Mouse (Mus musculus): ENCODE data around the gene Gm44805. TPM values are rescaled to one million over a fixed set of nuclear protein-coding genes. Genes with fewer than 3 reads are reported as not detected.

Gene Gm44805
- polyA plus RNA-seq, 1 experiment from 2014 or later: not detected

DNA sequence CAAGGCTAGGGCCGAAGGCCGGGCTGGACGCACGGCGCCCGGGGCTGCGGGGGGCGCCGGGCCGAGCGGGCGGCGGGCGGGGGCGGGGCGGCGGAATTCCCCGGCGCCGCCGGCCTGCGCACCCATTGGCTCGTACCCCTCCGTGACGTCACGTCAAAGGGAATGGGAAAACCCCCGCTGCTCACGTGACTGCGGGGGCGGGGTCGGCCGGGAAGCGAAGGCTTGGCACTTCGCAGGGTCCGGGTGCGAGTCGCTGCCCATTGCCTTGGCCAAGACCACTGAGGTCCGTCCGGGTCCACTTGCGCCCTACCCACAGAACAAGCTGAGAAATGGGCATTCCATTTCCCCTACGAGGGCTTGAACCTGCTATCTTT, 51.9 kb downstream of the Gm44805 start, which contains the start of gene Relb:
Relb (minus strand) TSS at position 78 of the 374 bp plus-strand sequence.
- Histone ChIP-seq H3K4me3 (ENCODE audit: low read length) (peak within 1 kb of the TSS; percentile 79), H3K4me2 (ENCODE audit: low read depth, low read length) (peak within 1 kb of the TSS; percentile 91), H3K27ac (ENCODE audit: low read length) (peak within 1 kb of the TSS; percentile 93), H3K4me1 (ENCODE audit: control insufficient read depth, insufficient read depth, low read length) (peaks cover 8% of the 10 kb centered on the region), H3K9ac (ENCODE audit: low read depth, low read length) (peak within 1 kb of the TSS; percentile 72), H3K9me3 (ENCODE audit: control insufficient read depth, low read length) (no peaks in the 10 kb centered on the region), H3K36me3 (ENCODE audit: control insufficient read depth, insufficient read depth, low read length) (peaks cover 11% of the 10 kb centered on the region), H3K27me3 (replicated peaks; ENCODE audit: control insufficient read depth, insufficient read depth, low read length) (no peaks in the 10 kb centered on the region)
- under 1% methylated on average over 38 of the region's 41 CpGs for WGBS
- ATAC-seq: peak; percentile 57

DNA sequence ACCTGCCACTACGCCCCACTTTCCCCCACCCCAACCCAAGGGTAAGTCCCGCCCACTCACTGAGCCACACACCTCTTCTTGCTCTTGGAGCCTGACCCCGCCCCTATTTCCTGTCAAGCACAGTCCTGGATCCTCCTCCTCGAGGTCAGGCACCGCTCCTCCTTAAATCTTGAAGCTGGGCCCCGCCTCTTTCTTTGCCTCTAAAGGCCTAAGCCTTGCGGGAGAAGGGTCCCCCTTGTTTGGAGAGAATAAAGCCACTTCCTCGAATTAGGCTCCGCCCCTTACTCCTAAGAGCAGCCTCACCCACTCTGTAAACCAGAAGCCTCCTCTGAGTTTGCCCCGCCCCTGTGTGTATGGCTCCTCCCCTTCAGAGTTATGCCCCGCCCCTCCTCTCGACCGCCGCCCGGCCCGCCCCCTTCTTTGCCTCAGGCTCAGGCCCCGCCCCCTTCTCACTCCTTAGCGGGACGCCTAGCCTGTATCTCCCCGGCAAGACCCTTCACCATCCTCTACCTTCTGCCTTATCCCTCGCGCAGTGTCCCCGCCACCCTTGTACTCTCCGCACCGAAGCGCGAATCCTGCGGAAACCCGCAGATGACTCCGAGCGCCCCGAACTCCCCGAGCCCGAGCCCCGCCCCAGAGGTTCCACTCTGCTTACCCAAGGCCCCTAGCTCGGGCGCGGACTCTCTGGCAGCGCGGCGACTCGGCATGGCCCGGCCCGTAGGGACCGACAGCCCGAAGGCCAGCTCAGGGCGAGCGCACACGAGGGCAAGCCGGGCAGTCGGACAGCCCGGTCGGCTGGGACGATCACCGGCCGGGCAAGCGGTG, 52.5 kb downstream of the Gm44805 start:
- Histone ChIP-seq H3K36me3 (ENCODE audit: control insufficient read depth, insufficient read depth, low read length) (peaks cover 7% of the 10 kb centered on the region), H3K27ac (ENCODE audit: low read length) (peak overlapping the region; percentile 93), H3K4me3 (ENCODE audit: low read length) (peak overlapping the region; percentile 79), H3K4me1 (ENCODE audit: control insufficient read depth, insufficient read depth, low read length) (peaks cover 11% of the 10 kb centered on the region), H3K4me2 (ENCODE audit: low read depth, low read length) (peak overlapping the region; percentile 91), H3K9ac (ENCODE audit: low read depth, low read length) (peak overlapping the region; percentile 72), H3K9me3 (ENCODE audit: control insufficient read depth, low read length) (no peaks in the 10 kb centered on the region), H3K27me3 (replicated peaks; ENCODE audit: control insufficient read depth, insufficient read depth, low read length) (no peaks in the 10 kb centered on the region)
- ATAC-seq: peak; percentile 91
- WGBS: under 1% methylated on average over 57 of the region's 57 CpGs

DNA sequence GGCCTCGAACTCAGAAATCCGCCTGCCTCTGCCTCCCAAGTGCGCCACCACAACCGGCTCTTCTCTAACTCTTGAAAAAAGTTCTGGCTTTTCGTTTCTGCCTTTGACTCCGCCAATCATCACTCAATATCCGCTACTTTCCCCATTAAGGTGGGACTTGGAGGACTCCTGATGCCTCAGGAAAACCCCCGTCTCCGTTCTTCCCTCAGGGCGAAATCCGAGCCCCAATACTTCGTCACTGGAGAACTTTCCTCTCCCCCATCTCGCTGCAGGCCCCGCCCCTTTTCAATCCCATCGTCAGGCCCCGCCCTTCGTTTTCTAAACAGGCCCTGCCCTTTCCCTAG, 53.1 kb downstream of the Gm44805 start:
- Histone ChIP-seq H3K27me3 (replicated peaks; ENCODE audit: control insufficient read depth, insufficient read depth, low read length) (no peaks in the 10 kb centered on the region), H3K4me3 (ENCODE audit: low read length) (peak overlapping the region; percentile 79), H3K4me2 (ENCODE audit: low read depth, low read length) (peak overlapping the region; percentile 91), H3K9ac (ENCODE audit: low read depth, low read length) (peak overlapping the region; percentile 36), H3K36me3 (ENCODE audit: control insufficient read depth, insufficient read depth, low read length) (peaks cover 1% of the 10 kb centered on the region; the same call in 1 of the 2 replicates), H3K9me3 (ENCODE audit: control insufficient read depth, low read length) (no peaks in the 10 kb centered on the region), H3K27ac (ENCODE audit: low read length) (peak overlapping the region; percentile 55), H3K4me1 (ENCODE audit: control insufficient read depth, insufficient read depth, low read length) (peaks cover 15% of the 10 kb centered on the region)
- WGBS: 12% methylated on average over 17 of the region's 17 CpGs
- no peak for ATAC-seq

DNA sequence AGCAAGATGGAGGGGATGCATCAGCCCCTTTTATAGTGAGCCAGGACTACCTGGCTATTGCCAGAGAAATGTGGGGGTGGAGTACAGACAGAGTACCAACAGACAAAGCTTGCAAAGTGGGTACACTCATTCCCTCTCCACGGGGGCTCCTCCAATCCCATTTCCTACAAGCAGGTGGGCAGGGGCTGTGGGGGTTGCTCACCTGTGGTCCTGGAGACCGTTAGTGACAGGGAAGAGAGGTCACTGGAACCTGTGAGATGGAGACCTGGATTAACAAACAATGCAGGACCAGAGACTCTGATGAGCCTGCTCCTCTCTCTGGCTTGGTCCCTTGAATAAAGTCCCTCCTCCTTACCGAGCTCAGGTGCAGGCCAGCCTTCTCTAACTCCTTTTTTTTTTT, 53.5 kb downstream of the Gm44805 start:
- H3K4me2 ChIP-seq (ENCODE audit: low read depth, low read length): peak overlapping the region; percentile 91
- no peaks in the 10 kb centered on the region for H3K36me3 ChIP-seq (ENCODE audit: control insufficient read depth, insufficient read depth, low read length)
- peak overlapping the region; percentile 79 for H3K4me3 ChIP-seq (ENCODE audit: low read length)
- no peaks in the 10 kb centered on the region for H3K27me3 ChIP-seq (replicated peaks; ENCODE audit: control insufficient read depth, insufficient read depth, low read length)
- 66% methylated on average over 3 of the region's 3 CpGs for WGBS
- H3K9ac ChIP-seq (ENCODE audit: low read depth, low read length): peak overlapping the region; percentile 36; the same call in 1 of the 2 replicates
- peak overlapping the region; percentile 55; the same call in 1 of the 2 replicates for H3K27ac ChIP-seq (ENCODE audit: low read length)
- no peaks in the 10 kb centered on the region for H3K9me3 ChIP-seq (ENCODE audit: control insufficient read depth, low read length)
- ATAC-seq: no peak
- H3K4me1 ChIP-seq (ENCODE audit: control insufficient read depth, insufficient read depth, low read length): peaks cover 19% of the 10 kb centered on the region

DNA sequence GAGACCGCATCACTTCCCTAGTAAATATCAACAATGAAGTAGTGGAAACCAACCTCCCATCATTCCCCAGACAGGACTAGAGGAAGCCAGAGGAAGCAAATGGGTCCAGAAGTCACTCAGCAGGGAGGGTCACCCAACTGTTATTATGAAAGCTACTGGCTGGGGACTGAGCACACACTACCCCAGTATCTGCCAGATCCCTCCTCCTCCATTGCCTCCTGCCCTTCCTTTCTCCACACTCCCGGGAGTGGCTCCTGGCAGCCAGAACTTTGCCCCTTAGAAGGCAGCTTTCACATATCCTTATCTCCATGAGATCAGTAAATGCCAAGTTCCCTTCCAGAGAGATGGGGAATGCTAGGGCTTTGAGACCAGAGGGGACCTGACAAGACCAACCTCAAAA, 57.8 kb downstream of the Gm44805 start:
- 55% methylated on average over 2 of the region's 2 CpGs for WGBS
- Histone ChIP-seq H3K9me3 (ENCODE audit: control insufficient read depth, low read length) (no peaks in the 10 kb centered on the region), H3K4me1 (ENCODE audit: control insufficient read depth, insufficient read depth, low read length) (peaks cover 21% of the 10 kb centered on the region), H3K4me3 (ENCODE audit: low read length) (no peak overlapping the region), H3K27ac (ENCODE audit: low read length) (peak overlapping the region; percentile 75), H3K27me3 (replicated peaks; ENCODE audit: control insufficient read depth, insufficient read depth, low read length) (no peaks in the 10 kb centered on the region), H3K36me3 (ENCODE audit: control insufficient read depth, insufficient read depth, low read length) (no peaks in the 10 kb centered on the region; the same call in 1 of the 2 replicates), H3K4me2 (ENCODE audit: low read depth, low read length) (no peak overlapping the region; the same call in 1 of the 2 replicates), H3K9ac (ENCODE audit: low read depth, low read length) (no peak overlapping the region)
- ATAC-seq: peak; percentile 67

DNA sequence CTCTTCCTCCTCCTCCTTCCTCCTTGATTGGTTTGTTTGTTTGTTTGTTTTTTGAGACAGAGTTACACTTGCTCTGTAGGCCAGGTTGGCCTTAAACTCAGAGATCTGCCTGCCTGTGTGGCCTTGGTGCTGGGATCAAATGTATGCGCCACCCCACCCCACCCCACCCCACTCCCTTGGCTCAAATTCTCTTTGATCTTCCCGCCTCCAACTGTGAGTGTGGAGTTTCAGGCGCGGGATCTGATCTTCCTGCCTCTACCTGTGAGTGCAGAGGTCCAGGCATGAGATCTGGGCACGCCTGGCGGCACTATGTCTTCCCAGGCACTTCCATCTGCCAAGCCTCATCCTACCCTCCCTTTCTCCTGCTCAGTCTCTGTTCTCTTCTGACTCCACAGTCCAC, 59.0 kb downstream of the Gm44805 start:
- H3K9me3 ChIP-seq (ENCODE audit: control insufficient read depth, low read length): no peaks in the 10 kb centered on the region
- no peak overlapping the region for H3K9ac ChIP-seq (ENCODE audit: low read depth, low read length)
- no peak overlapping the region for H3K4me3 ChIP-seq (ENCODE audit: low read length)
- H3K27ac ChIP-seq (ENCODE audit: low read length): no peak overlapping the region; the same call in 1 of the 2 replicates
- no peaks in the 10 kb centered on the region for H3K27me3 ChIP-seq (replicated peaks; ENCODE audit: control insufficient read depth, insufficient read depth, low read length)
- ATAC-seq: 0 out of 2 replicates have a peak, but pooled peaks have one; percentile 8
- H3K4me1 ChIP-seq (ENCODE audit: control insufficient read depth, insufficient read depth, low read length): peaks cover 18% of the 10 kb centered on the region
- no peak overlapping the region for H3K4me2 ChIP-seq (ENCODE audit: low read depth, low read length)
- no peaks in the 10 kb centered on the region; the same call in 1 of the 2 replicates for H3K36me3 ChIP-seq (ENCODE audit: control insufficient read depth, insufficient read depth, low read length)
- WGBS: 26% methylated on average over 6 of the region's 6 CpGs

Other genes starting within 250 kb of the Gm44805 start
- 3.7 and 4.4 TPM in 2 replicates for gene Mark4, start 222.6 kb downstream of the Gm44805 start, polyA plus RNA-seq (2015; fragmentation: Nextera tagmentation; extraction: Ambion mirVana)
- gene Exoc3l2, start 218.1 kb downstream of the Gm44805 start, polyA plus RNA-seq (2015; fragmentation: Nextera tagmentation; extraction: Ambion mirVana): 0.27 and 0.46 TPM in 2 replicates
- gene Bloc1s3, start 173.1 kb downstream of the Gm44805 start, polyA plus RNA-seq (2015; fragmentation: Nextera tagmentation; extraction: Ambion mirVana): 1.4 and 2.0 TPM in 2 replicates
- 147 and 159 TPM in 2 replicates for gene Trappc6a, start 173.0 kb downstream of the Gm44805 start, polyA plus RNA-seq (2015; fragmentation: Nextera tagmentation; extraction: Ambion mirVana)
- 0.06 and 0.07 TPM in 2 replicates for gene Nkpd1, start 163.6 kb downstream of the Gm44805 start, polyA plus RNA-seq (2015; fragmentation: Nextera tagmentation; extraction: Ambion mirVana)
- gene Ppp1r37, start 118.3 kb downstream of the Gm44805 start, polyA plus RNA-seq (2015; fragmentation: Nextera tagmentation; extraction: Ambion mirVana): 15.5 and 18.6 TPM in 2 replicates
- 0.42 and 0.64 TPM in 2 replicates for gene Zfp296, start 104.1 kb downstream of the Gm44805 start, polyA plus RNA-seq (2015; fragmentation: Nextera tagmentation; extraction: Ambion mirVana)
- gene Gemin7, start 103.8 kb downstream of the Gm44805 start, polyA plus RNA-seq (2015; fragmentation: Nextera tagmentation; extraction: Ambion mirVana): 132 and 137 TPM in 2 replicates
- gene Clasrp, start 76.9 kb downstream of the Gm44805 start, polyA plus RNA-seq (2015; fragmentation: Nextera tagmentation; extraction: Ambion mirVana): 30.3 and 32.5 TPM in 2 replicates
- gene Relb, start 52.0 kb downstream of the Gm44805 start, polyA plus RNA-seq (2015; fragmentation: Nextera tagmentation; extraction: Ambion mirVana): 8.8 and 10.6 TPM in 2 replicates
- gene Clptm1, start 16.4 kb downstream of the Gm44805 start, polyA plus RNA-seq (2015; fragmentation: Nextera tagmentation; extraction: Ambion mirVana): 70.5 and 77.6 TPM in 2 replicates
- 463 and 798 TPM in 2 replicates for gene Apoc2, start 3.5 kb downstream of the Gm44805 start, polyA plus RNA-seq (2015; fragmentation: Nextera tagmentation; extraction: Ambion mirVana)
- 2.6 and 8.3 TPM in 2 replicates for gene Apoc4, start 56 bp upstream of the Gm44805 start, polyA plus RNA-seq (2015; fragmentation: Nextera tagmentation; extraction: Ambion mirVana)
- 39.5 and 43.2 TPM in 2 replicates for gene Apoc1, start 11.2 kb upstream of the Gm44805 start, polyA plus RNA-seq (2015; fragmentation: Nextera tagmentation; extraction: Ambion mirVana)
- gene Apoe, start 17.8 kb upstream of the Gm44805 start, polyA plus RNA-seq (2015; fragmentation: Nextera tagmentation; extraction: Ambion mirVana): 314 and 355 TPM in 2 replicates
- 143 and 157 TPM in 2 replicates for gene Tomm40, start 34.0 kb upstream of the Gm44805 start, polyA plus RNA-seq (2015; fragmentation: Nextera tagmentation; extraction: Ambion mirVana)
- gene Nectin2, start 69.1 kb upstream of the Gm44805 start, polyA plus RNA-seq (2015; fragmentation: Nextera tagmentation; extraction: Ambion mirVana): 143 and 149 TPM in 2 replicates
- 58.7 and 62.7 TPM in 2 replicates for gene Bcam, start 89.6 kb upstream of the Gm44805 start, polyA plus RNA-seq (2015; fragmentation: Nextera tagmentation; extraction: Ambion mirVana)
- 32.6 and 42.1 TPM in 2 replicates for gene Cblc, start 115.4 kb upstream of the Gm44805 start, polyA plus RNA-seq (2015; fragmentation: Nextera tagmentation; extraction: Ambion mirVana)
- gene Bcl3, start 141.3 kb upstream of the Gm44805 start, polyA plus RNA-seq (2015; fragmentation: Nextera tagmentation; extraction: Ambion mirVana): 15.5 and 15.6 TPM in 2 replicates
- gene Gm19345, start 170.6 kb upstream of the Gm44805 start, polyA plus RNA-seq (2015; fragmentation: Nextera tagmentation; extraction: Ambion mirVana): 0.13 and 0.27 TPM in 2 replicates
- gene Ceacam16, start 179.9 kb upstream of the Gm44805 start, polyA plus RNA-seq (2015; fragmentation: Nextera tagmentation; extraction: Ambion mirVana): not detected in 2 replicates
- not detected in 2 replicates for gene Ceacam19, start 206.5 kb upstream of the Gm44805 start, polyA plus RNA-seq (2015; fragmentation: Nextera tagmentation; extraction: Ambion mirVana)
- gene Pvr, start 239.7 kb upstream of the Gm44805 start, polyA plus RNA-seq (2015; fragmentation: Nextera tagmentation; extraction: Ambion mirVana): 13.9 and 16.5 TPM in 2 replicates